In the genomic region with DNA sequence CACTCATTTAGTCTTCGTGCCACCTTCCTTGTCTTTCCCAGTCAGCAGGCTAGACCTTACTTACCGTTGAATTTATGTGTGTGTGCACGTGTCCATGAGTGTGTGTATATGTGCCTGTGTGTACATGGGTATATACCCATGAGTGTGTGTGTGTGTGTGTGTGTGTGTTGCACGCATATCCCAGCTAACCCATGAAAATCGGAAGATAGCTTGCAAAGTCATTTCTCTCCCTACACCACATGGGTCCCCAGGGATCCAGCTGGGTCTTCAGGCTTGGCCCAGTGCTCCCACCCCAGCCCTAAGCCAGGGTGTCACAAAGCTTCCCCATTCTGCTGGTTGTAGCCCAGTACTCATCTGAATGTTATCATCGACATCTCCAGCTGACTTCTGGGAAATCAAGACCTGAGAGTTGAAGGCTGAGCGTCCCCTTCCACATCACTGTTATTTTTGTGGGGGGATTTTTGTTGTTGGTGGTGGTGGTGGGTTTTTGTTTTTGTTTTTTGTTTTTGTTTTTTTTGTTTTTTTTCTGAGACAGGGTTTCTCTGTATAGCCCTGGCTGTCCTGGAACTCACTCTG, we compare ENCODE assay signal across 21 mouse cellular contexts. TPM values are rescaled to one million over a fixed set of nuclear protein-coding genes. Genes with fewer than 3 reads are reported as not detected.
DNase-seq lines count a peak whose midpoint lies in the region; ATAC-seq lines count a peak whose summit lies in the region.
"Had no signal": no experiment of that assay in that cellular context is flagged by ENCODE, and none has a peak within 500 bp of the region (broad histone marks: within the 10 kb centered on the region; RNA-seq: fewer than 3 reads in every experiment).

No protein-coding gene starts in this region.

- no peaks in the 10 kb centered on the region for H3K27me3 ChIP-seq in kidney, embryonic 16.5 days (ENCODE audit: insufficient read depth, low read length)
- no peaks in the 10 kb centered on the region for H3K27me3 ChIP-seq in embryonic facial prominence, embryonic 10.5 days (replicated peaks; ENCODE audit: low read depth, poor library complexity, severe bottlenecking)
- H3K27me3 ChIP-seq: forebrain, embryonic 13.5 days; hindbrain, embryonic 12.5 days; hindbrain, embryonic 15.5 days; Patski had no signal

- no peak overlapping the region for H3K4me2 ChIP-seq in kidney, embryonic 16.5 days (replicated peaks; ENCODE audit: low read depth, low read length)
- H3K4me2 ChIP-seq: forebrain, embryonic 13.5 days; hindbrain, embryonic 12.5 days; hindbrain, embryonic 15.5 days had no signal

- H3K9me3 ChIP-seq in kidney, embryonic 16.5 days (ENCODE audit: low read length) = no peaks in the 10 kb centered on the region
- H3K9me3 ChIP-seq in embryonic facial prominence, embryonic 10.5 days = no peaks in the 10 kb centered on the region
- H3K9me3 ChIP-seq: forebrain, embryonic 10.5 days; forebrain, embryonic 13.5 days; heart, embryonic 10.5 days; hindbrain, embryonic 12.5 days; hindbrain, embryonic 15.5 days had no signal

- no peak overlapping the region for H3K4me3 ChIP-seq in kidney, embryonic 16.5 days (ENCODE audit: low read length)
- no peak overlapping the region for H3K4me3 ChIP-seq in embryonic facial prominence, embryonic 10.5 days
- H3K4me3 ChIP-seq: forebrain, embryonic 10.5 days; forebrain, embryonic 13.5 days; heart, adult 2 months; heart, embryonic 10.5 days; hindbrain, embryonic 12.5 days; hindbrain, embryonic 15.5 days had no signal

- H3K27ac ChIP-seq in kidney, embryonic 16.5 days (ENCODE audit: low read length) = no peak overlapping the region
- H3K27ac ChIP-seq in embryonic facial prominence, embryonic 10.5 days (replicated peaks) = peak overlapping the region; percentile 54; the same call in 1 of the 2 replicates
- H3K27ac ChIP-seq: forebrain, embryonic 13.5 days; heart, adult 2 months; heart, embryonic 10.5 days; hindbrain, embryonic 12.5 days; hindbrain, embryonic 15.5 days had no signal

- no peak for ATAC-seq in kidney, embryonic 16.5 days (ENCODE audit: low FRiP score, low TSS enrichment)
- ATAC-seq: forebrain, embryonic 13.5 days; forebrain, embryonic 16.5 days; Patski had no signal

- WGBS in kidney, embryonic 16.5 days = 87% methylated on average over 7 of the region's 7 CpGs
- 91% methylated on average over 7 of the region's 7 CpGs for WGBS in embryonic facial prominence, embryonic 10.5 days

- no peaks in the 10 kb centered on the region for H3K36me3 ChIP-seq in kidney, embryonic 16.5 days (ENCODE audit: insufficient read depth, low read length)
- H3K36me3 ChIP-seq in embryonic facial prominence, embryonic 10.5 days (replicated peaks) = no peaks in the 10 kb centered on the region; the same call in 1 of the 2 replicates
- H3K36me3 ChIP-seq: forebrain, embryonic 10.5 days; heart, embryonic 10.5 days; hindbrain, embryonic 12.5 days; hindbrain, embryonic 15.5 days had no signal

- H3K4me1 ChIP-seq in kidney, embryonic 16.5 days (ENCODE audit: insufficient read depth, low read length) = peaks cover 84% of the 10 kb centered on the region
- peaks cover 74% of the 10 kb centered on the region for H3K4me1 ChIP-seq in embryonic facial prominence, embryonic 10.5 days

- H3K9ac ChIP-seq in kidney, embryonic 16.5 days (replicated peaks; ENCODE audit: low read length) = peak overlapping the region; percentile 31; the same call in 1 of the 2 replicates
- H3K9ac ChIP-seq: forebrain, embryonic 13.5 days; hindbrain, embryonic 12.5 days; hindbrain, embryonic 15.5 days had no signal

- no peak for DNase-seq in kidney, postnatal 10 days
- peak; percentile 29 to 48 for DNase-seq in B cell, adult 2 months
- no peak for DNase-seq in embryonic facial prominence, embryonic 10.5 days (ENCODE audit: low spot score)
- no peak for DNase-seq in yolk sac, embryonic 10.5 days (ENCODE audit: low spot score)
- no peak for DNase-seq in embryo, embryonic 9.5 days (ENCODE audit: extremely low spot score)
- DNase-seq: adrenal gland, postnatal 10 days; adrenal gland, postnatal 36 days; cerebellum, adult 18-20 months; cerebellum, adult 9-10 months; cerebellum, postnatal 14 days; gastrocnemius, postnatal 10 days; gastrocnemius, postnatal 36 days; heart, adult 2 months had no signal

RNA-seq across cellular contexts. Expression of gene Fance, which starts 31.4 kb away (rescaled TPM):
- polyA plus RNA-seq in kidney, embryonic 16.5 days (2015; fragmentation: Nextera tagmentation; extraction: Ambion mirVana) = 32.3 and 34.0 TPM in 2 replicates
- 28.4 and 30.9 TPM in 2 replicates for polyA plus RNA-seq in embryonic facial prominence, embryonic 10.5 days (2016; fragmentation: Nextera tagmentation; extraction: Ambion mirVana)

RNA-seq across cellular contexts. Expression of gene Rpl10a, which starts 46.3 kb away (rescaled TPM):
- 543 and 653 TPM in 2 replicates for polyA plus RNA-seq in kidney, embryonic 16.5 days (2015; fragmentation: Nextera tagmentation; extraction: Ambion mirVana)
- 539 and 546 TPM in 2 replicates for polyA plus RNA-seq in embryonic facial prominence, embryonic 10.5 days (2016; fragmentation: Nextera tagmentation; extraction: Ambion mirVana)

RNA-seq across cellular contexts. Expression of gene Ppard, which starts 49.5 kb away (rescaled TPM):
- polyA plus RNA-seq in kidney, embryonic 16.5 days (2015; fragmentation: Nextera tagmentation; extraction: Ambion mirVana) = 2.1 and 2.2 TPM in 2 replicates
- 1.4 and 1.9 TPM in 2 replicates for polyA plus RNA-seq in embryonic facial prominence, embryonic 10.5 days (2016; fragmentation: Nextera tagmentation; extraction: Ambion mirVana)

Comparison
In these comparisons a context has a peak if more than half of its experiments do, and no peak if none do; other contexts are left out.
1. DNase-seq: peak in B cell, adult 2 months (2 of 2); none in kidney, postnatal 10 days (single experiment), embryonic facial prominence, embryonic 10.5 days (single experiment), yolk sac, embryonic 10.5 days (single experiment) and embryo, embryonic 9.5 days (single experiment).